Mouse (Mus musculus) midbrain, embryonic 11.5 days (tissue): ENCODE results near the gene Rhox4a. TPM values are rescaled to one million over a fixed set of nuclear protein-coding genes. Genes with fewer than 3 reads are reported as not detected.
"Not testable (repeated sequence)": the region's sequence is repeated elsewhere in the genome, so short reads cannot be mapped to it uniquely, and the experiment has no call there.

Experiments used
- ATAC-seq: fragments of 200-750 bp; cut with Nextera tagmentation; 2 replicates; pipeline ENCODE4 v1.8.0; 2017; ENCODE audit warnings: moderate TSS enrichment, moderate library complexity; ENCODE audit not compliant: low FRiP score
- DNase-seq: peaks from one replicate; pipeline ENCODE4 v3.0.0; 2015; ENCODE audit warnings: low spot score; ENCODE audit errors: missing footprints
- H3K27ac ChIP-seq: fragments of 300-500 bp; sonication (generic); 2 replicates; pipeline ENCODE4 v1.5.1; 2014; ENCODE audit warnings: low read depth, low read length
- H3K27me3 ChIP-seq: fragments of 300-500 bp; sonication (generic); 2 replicates; pipeline ENCODE4 v1.6.1; 2014; ENCODE audit warnings: mild to moderate bottlenecking, low read length, moderate library complexity, mixed read lengths; ENCODE audit not compliant: control insufficient read depth, insufficient read depth
- H3K36me3 ChIP-seq: fragments of 300-500 bp; sonication (generic); 2 replicates; pipeline ENCODE4 v1.6.1; 2014; ENCODE audit warnings: mild to moderate bottlenecking, low read length, moderate library complexity, mixed read lengths; ENCODE audit not compliant: control insufficient read depth, insufficient read depth
- H3K4me1 ChIP-seq: fragments of 300-500 bp; sonication (generic); 2 replicates; pipeline ENCODE4 v1.6.1; 2014; ENCODE audit warnings: low read length; ENCODE audit not compliant: control insufficient read depth, insufficient read depth
- H3K4me2 ChIP-seq: fragments of 300-500 bp; sonication (generic); 2 replicates; pipeline ENCODE4 v1.6.1; 2014; ENCODE audit warnings: mild to moderate bottlenecking, moderate library complexity
- H3K4me3 ChIP-seq: fragments of 300-500 bp; sonication (generic); 2 replicates; pipeline ENCODE4 v1.5.1; 2014; ENCODE audit warnings: low read depth, low read length
- H3K9ac ChIP-seq: fragments of 300-500 bp; sonication (generic); 2 replicates; pipeline ENCODE4 v1.6.1; 2014; ENCODE audit warnings: low read length
- H3K9me3 ChIP-seq: fragments of 300-500 bp; sonication (generic); 2 replicates; pipeline ENCODE4 v1.6.1; 2016; ENCODE audit warnings: low read length; ENCODE audit not compliant: control insufficient read depth
- WGBS: fragments of 180-500 bp; shearing (Covaris S2); extraction: QIAGEN DNeasy Blood & Tissue Kit; methylation state at CpG from one replicate; pipeline ENCODE4 v1.1.7; 2014; 5-methylcytosine and 5-hydroxymethylcytosine counted together
- polyA plus RNA-seq: library from polyadenylated mRNA; unstranded; fragments of >200 nt; fragmentation: Nextera tagmentation; extraction: Ambion mirVana; gene quantifications from 2 replicates; pipeline ENCODE4 v1.2.1, GENCODE M21; 2014

Gene Rhox4a
- not detected in 2 replicates for polyA plus RNA-seq

GRCm38 (mm10) chrX:37265038-37265437 lies at the start of gene Rhox4a:
Gene Rhox4a (plus strand): TSS chrX:37265338.
- H3K4me1 ChIP-seq, H3K36me3 ChIP-seq, H3K9me3 ChIP-seq, DNase-seq, H3K4me3 ChIP-seq, H3K27ac ChIP-seq, ATAC-seq, H3K4me2 ChIP-seq, H3K27me3 ChIP-seq, H3K9ac ChIP-seq: not testable (repeated sequence)
- WGBS, result 98% methylated on average over 9 of the region's 19 CpGs

DNA sequence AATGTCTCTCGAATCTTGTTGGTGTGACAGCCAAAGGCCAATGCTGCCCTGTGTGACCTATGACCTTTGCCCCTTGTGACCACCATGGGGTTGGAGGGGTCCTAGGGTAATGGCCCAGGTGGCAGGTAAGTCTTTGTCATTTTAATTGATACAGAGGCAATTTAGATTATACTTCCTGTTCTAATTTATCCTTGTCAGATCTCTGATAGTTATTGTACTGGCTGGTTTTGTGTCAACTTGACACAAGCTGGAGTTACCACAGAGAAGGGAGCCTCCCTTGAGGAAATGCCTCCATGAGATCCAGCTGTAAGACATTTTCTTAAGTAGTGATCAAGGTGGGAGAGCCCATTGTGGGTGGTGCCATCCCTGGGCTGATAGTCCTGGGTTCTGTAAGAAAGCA lies 43.0 kb upstream of the Rhox4a start, which contains the start of gene Rhox1:
Gene Rhox1, minus strand, starts transcription at position 101 of the 400 bp plus-strand sequence.
- H3K36me3 ChIP-seq, H3K9ac ChIP-seq, DNase-seq, H3K27me3 ChIP-seq, H3K4me3 ChIP-seq, H3K9me3 ChIP-seq, H3K27ac ChIP-seq, H3K4me2 ChIP-seq, H3K4me1 ChIP-seq, ATAC-seq: not testable (repeated sequence)
- 68% methylated on average over 1 of the region's 1 CpGs for WGBS

- not testable (repeated sequence) for H3K4me3 ChIP-seq, H3K36me3 ChIP-seq
- no CpG with 5 or more reads among the region's 9 CpGs for WGBS
These were observed 20.5 kb upstream of the Rhox4a start, which contains the start of gene Rhox2a for GRCm38 (mm10) chrX:37244676-37245075. Gene Rhox2a (plus strand): TSS chrX:37244976.

GRCm38 (mm10) chrX:37249619-37250018 lies 15.5 kb upstream of the Rhox4a start, which contains the start of gene Rhox3a:
Gene Rhox3a (plus strand): TSS chrX:37249919.
- H3K9ac ChIP-seq, H3K27ac ChIP-seq, H3K27me3 ChIP-seq, H3K4me1 ChIP-seq, H3K4me3 ChIP-seq, H3K36me3 ChIP-seq, ATAC-seq, DNase-seq, H3K4me2 ChIP-seq, H3K9me3 ChIP-seq: not testable (repeated sequence)
- WGBS, result 100% methylated on average over 1 of the region's 3 CpGs

More at GRCm38 (mm10) chrX:37244676-37245075, 20.5 kb upstream of the Rhox4a start, which contains the start of gene Rhox2a:
- not testable (repeated sequence) for DNase-seq, H3K27ac ChIP-seq, H3K9ac ChIP-seq, H3K9me3 ChIP-seq, H3K4me2 ChIP-seq, H3K4me1 ChIP-seq, ATAC-seq, H3K27me3 ChIP-seq

Other genes starting within 250 kb of the Rhox4a start
- not detected in 2 replicates for gene Sowahd, start 216.5 kb upstream of the Rhox4a start, polyA plus RNA-seq
- 434 and 478 TPM in 2 replicates for gene Rpl39, start 179.9 kb upstream of the Rhox4a start, polyA plus RNA-seq
- 17.3 and 22.1 TPM in 2 replicates for gene Upf3b, start 155.0 kb upstream of the Rhox4a start, polyA plus RNA-seq
- 21.1 and 26.2 TPM in 2 replicates for gene Nkap, start 138.5 kb upstream of the Rhox4a start, polyA plus RNA-seq
- gene Akap14, start 96.5 kb upstream of the Rhox4a start, polyA plus RNA-seq, result 0.08 and 0.10 TPM in 2 replicates
- gene Ndufa1, start 74.2 kb upstream of the Rhox4a start, polyA plus RNA-seq, result 387 and 428 TPM in 2 replicates
- gene Rnf113a1, start 74.1 kb upstream of the Rhox4a start, polyA plus RNA-seq, result 14.1 and 15.5 TPM in 2 replicates
- gene Gm9, start 54.3 kb upstream of the Rhox4a start, polyA plus RNA-seq, result not detected in 2 replicates
- gene Rhox1, start 43.1 kb upstream of the Rhox4a start, polyA plus RNA-seq, result not detected in 2 replicates
- 0.51 TPM in 1 of 2 replicates, not detected in the other for gene Rhox2a, start 20.4 kb upstream of the Rhox4a start, polyA plus RNA-seq
- not detected in 2 replicates for gene Rhox3a, start 15.4 kb upstream of the Rhox4a start, polyA plus RNA-seq
- not detected in 2 replicates for gene Rhox3a2, start 114.7 kb downstream of the Rhox4a start, polyA plus RNA-seq
- gene Rhox4a2, start 125.5 kb downstream of the Rhox4a start, polyA plus RNA-seq, result 0.18 and 0.43 TPM in 2 replicates
- gene Rhox2b, start 146.7 kb downstream of the Rhox4a start, polyA plus RNA-seq, result 0.33 TPM in 1 of 2 replicates, not detected in the other
- gene Rhox4b, start 167.2 kb downstream of the Rhox4a start, polyA plus RNA-seq, result 0.18 TPM in 1 of 2 replicates, not detected in the other
- gene Rhox2c, start 188.3 kb downstream of the Rhox4a start, polyA plus RNA-seq, result 0.67 and 1.3 TPM in 2 replicates
- not detected in 2 replicates for gene Rhox3c, start 193.2 kb downstream of the Rhox4a start, polyA plus RNA-seq
- not detected in 2 replicates for gene Rhox4c, start 215.0 kb downstream of the Rhox4a start, polyA plus RNA-seq
- gene Rhox2d, start 228.1 kb downstream of the Rhox4a start, polyA plus RNA-seq, result not detected in 2 replicates
- not detected in 2 replicates for gene Rhox4d, start 249.0 kb downstream of the Rhox4a start, polyA plus RNA-seq